Mouse (Mus musculus) neural tube, embryonic 12.5 days (tissue): ENCODE data around the gene Olfr1045. TPM values are rescaled to one million over a fixed set of nuclear protein-coding genes. Genes with fewer than 3 reads are reported as not detected.

ENCODE experiments used
- polyA plus RNA-seq: library from polyadenylated mRNA; unstranded; fragments of >200 nt; fragmentation: Nextera tagmentation; extraction: Ambion mirVana; gene quantifications from 2 replicates; pipeline ENCODE4 v1.2.1, GENCODE M21; 2016

Olfr1045 gene
- polyA plus RNA-seq, 1 experiment from 2014 or later: not detected

Other genes with a start within 250 kb of the Olfr1045 start
- gene Olfr1029, start 229.1 kb downstream of the Olfr1045 start, polyA plus RNA-seq: not detected in 2 replicates
- gene Olfr1030, start 223.7 kb downstream of the Olfr1045 start, polyA plus RNA-seq: not detected in 2 replicates
- gene Olfr1031, start 212.7 kb downstream of the Olfr1045 start, polyA plus RNA-seq: not detected in 2 replicates
- gene Olfr1032, start 197.5 kb downstream of the Olfr1045 start, polyA plus RNA-seq: not detected in 2 replicates
- not detected in 2 replicates for gene Olfr1033, start 182.4 kb downstream of the Olfr1045 start, polyA plus RNA-seq
- not detected in 2 replicates for gene Olfr1034, start 157.1 kb downstream of the Olfr1045 start, polyA plus RNA-seq
- gene Olfr1036, start 129.0 kb downstream of the Olfr1045 start, polyA plus RNA-seq: not detected in 2 replicates
- gene Olfr1037, start 115.6 kb downstream of the Olfr1045 start, polyA plus RNA-seq: not detected in 2 replicates
- gene Olfr1039, start 67.1 kb downstream of the Olfr1045 start, polyA plus RNA-seq: not detected in 2 replicates
- gene Olfr1040, start 56.3 kb downstream of the Olfr1045 start, polyA plus RNA-seq: not detected in 2 replicates
- gene Olfr1042, start 41.2 kb downstream of the Olfr1045 start, polyA plus RNA-seq: not detected in 2 replicates
- gene Olfr1043, start 35.5 kb downstream of the Olfr1045 start, polyA plus RNA-seq: not detected in 2 replicates
- gene Olfr1044, start 25.2 kb downstream of the Olfr1045 start, polyA plus RNA-seq: not detected in 2 replicates
- gene Olfr52, start 17.3 kb downstream of the Olfr1045 start, polyA plus RNA-seq: not detected in 2 replicates
- not detected in 2 replicates for gene Olfr1046, start 16.3 kb upstream of the Olfr1045 start, polyA plus RNA-seq
- not detected in 2 replicates for gene Olfr1047, start 28.4 kb upstream of the Olfr1045 start, polyA plus RNA-seq
- not detected in 2 replicates for gene Olfr1048, start 37.3 kb upstream of the Olfr1045 start, polyA plus RNA-seq
- not detected in 2 replicates for gene Olfr1049, start 55.3 kb upstream of the Olfr1045 start, polyA plus RNA-seq
- gene Olfr1051, start 76.1 kb upstream of the Olfr1045 start, polyA plus RNA-seq: not detected in 2 replicates
- gene Olfr1052, start 89.4 kb upstream of the Olfr1045 start, polyA plus RNA-seq: not detected in 2 replicates
- gene Olfr1053, start 112.3 kb upstream of the Olfr1045 start, polyA plus RNA-seq: not detected in 2 replicates
- gene Olfr1054, start 132.4 kb upstream of the Olfr1045 start, polyA plus RNA-seq: not detected in 2 replicates
- gene Olfr1055, start 147.3 kb upstream of the Olfr1045 start, polyA plus RNA-seq: not detected in 2 replicates
- gene Olfr1056, start 159.5 kb upstream of the Olfr1045 start, polyA plus RNA-seq: not detected in 2 replicates
- gene Olfr1057, start 175.4 kb upstream of the Olfr1045 start, polyA plus RNA-seq: not detected in 2 replicates
- not detected in 2 replicates for gene Olfr1058, start 185.6 kb upstream of the Olfr1045 start, polyA plus RNA-seq
- gene Olfr1061, start 211.0 kb upstream of the Olfr1045 start, polyA plus RNA-seq: not detected in 2 replicates
- not detected in 2 replicates for gene Olfr1062, start 223.7 kb upstream of the Olfr1045 start, polyA plus RNA-seq
- not detected in 2 replicates for gene Olfr1065, start 247.6 kb upstream of the Olfr1045 start, polyA plus RNA-seq